Mouse (Mus musculus): ENCODE data around the gene Tbc1d10a.
A peak's percentile ranks its signal among the peaks of the same experiment; 100 is the strongest.

Gene Tbc1d10a

GRCm38 (mm10) chr11:4217914-4218629 is 31.5 kb downstream of the Tbc1d10a start, which contains the start of gene Castor1:
Gene Castor1 (plus strand): TSS chr11:4218225.
- DNase-seq, result peak; percentile 86

- DNase-seq, result no peak
Measured at GRCm38 (mm10) chr11:4218637-4219036, 32.0 kb downstream of the Tbc1d10a start.

GRCm38 (mm10) chr11:4219317-4219751 is 32.7 kb downstream of the Tbc1d10a start:
- peak; percentile 71 for DNase-seq

- no peak for DNase-seq
Measured at GRCm38 (mm10) chr11:4219908-4220307, 33.3 kb downstream of the Tbc1d10a start.

GRCm38 (mm10) chr11:4220443-4221400 is 34.1 kb downstream of the Tbc1d10a start:
- peak; percentile 75 for DNase-seq

GRCm38 (mm10) chr11:4222046-4222950 is 35.7 kb downstream of the Tbc1d10a start:
- no peak for DNase-seq

GRCm38 (mm10) chr11:4223393-4224188 is 37.0 kb downstream of the Tbc1d10a start:
- DNase-seq, result no peak

GRCm38 (mm10) chr11:4224223-4224622 is 37.6 kb downstream of the Tbc1d10a start:
- DNase-seq, result no peak

GRCm38 (mm10) chr11:4226569-4227325 is 40.2 kb downstream of the Tbc1d10a start:
- DNase-seq, result no peak

- no peak for DNase-seq
Measured at GRCm38 (mm10) chr11:4228463-4228862, 41.9 kb downstream of the Tbc1d10a start.

- DNase-seq, result no peak
Measured at GRCm38 (mm10) chr11:4229841-4230240, 43.3 kb downstream of the Tbc1d10a start.

- DNase-seq, result no peak
Measured at GRCm38 (mm10) chr11:4231435-4231834, 44.8 kb downstream of the Tbc1d10a start.

- no peak for DNase-seq
Measured at GRCm38 (mm10) chr11:4232644-4233043, 46.1 kb downstream of the Tbc1d10a start.

- no peak for DNase-seq
Measured at GRCm38 (mm10) chr11:4235052-4235655, 48.6 kb downstream of the Tbc1d10a start.

GRCm38 (mm10) chr11:4235665-4236545 is 49.3 kb downstream of the Tbc1d10a start, which contains the start of gene Osm:
Gene Osm (plus strand): TSS chr11:4236420.
- DNase-seq, result no peak

- no peak for DNase-seq
Measured at GRCm38 (mm10) chr11:4236546-4237067, 50.0 kb downstream of the Tbc1d10a start.

GRCm38 (mm10) chr11:4237389-4237912 is 50.9 kb downstream of the Tbc1d10a start:
- no peak for DNase-seq

GRCm38 (mm10) chr11:4238167-4238566 is 51.6 kb downstream of the Tbc1d10a start:
- no peak for DNase-seq

- no peak for DNase-seq
Measured at GRCm38 (mm10) chr11:4239691-4240090, 53.1 kb downstream of the Tbc1d10a start.
